Mouse (Mus musculus): ENCODE measurements around the gene Hspg2. TPM values are rescaled to one million over a fixed set of nuclear protein-coding genes. Genes with fewer than 3 reads are reported as not detected.
A peak's percentile ranks its signal among the peaks of the same experiment; 100 is the strongest.

Gene Hspg2
- polyA plus RNA-seq, 1 experiment: 147 TPM

- peak overlapping the region; percentile 16; the same call in 1 of the 2 replicates for H3K4me3 ChIP-seq (ENCODE audit: low read depth, low read length)
- no peaks in the 10 kb centered on the region for H3K36me3 ChIP-seq (ENCODE audit: control insufficient read depth, insufficient read depth, low read length, poor library complexity, severe bottlenecking)
- TF ChIP-seq POLR2A (IDR thresholded peaks at IDR 0.05; ENCODE audit: insufficient read depth, low read length): no peak
- TF ChIP-seq EP300 (IDR thresholded peaks at IDR 0.05; ENCODE audit: insufficient read depth, low read depth, low read length): peak; percentile 94
- H3K9ac ChIP-seq (ENCODE audit: low read depth, poor library complexity, severe bottlenecking): 0 out of 2 replicates have a peak overlapping the region, but pooled peaks have one; percentile 7
- H3K9me3 ChIP-seq (replicated peaks; ENCODE audit: control insufficient read depth, insufficient read depth, low read length, poor library complexity, severe bottlenecking): no peaks in the 10 kb centered on the region
- peak overlapping the region; percentile 74 for H3K27ac ChIP-seq (ENCODE audit: insufficient read depth, low read length)
- no peaks in the 10 kb centered on the region for H3K27me3 ChIP-seq (ENCODE audit: control insufficient read depth, insufficient read depth, low read length, poor library complexity, severe bottlenecking)
- peaks cover 23% of the 10 kb centered on the region for H3K4me1 ChIP-seq (ENCODE audit: control insufficient read depth, insufficient read depth, low read length)
These were observed 11.2 kb downstream of the Hspg2 start for GRCm38 (mm10) chr4:137479757-137480156.

GRCm38 (mm10) chr4:137480191-137480992 is 11.8 kb downstream of the Hspg2 start:
- Histone ChIP-seq H3K27ac (ENCODE audit: insufficient read depth, low read length) (peak overlapping the region; percentile 74), H3K36me3 (ENCODE audit: control insufficient read depth, insufficient read depth, low read length, poor library complexity, severe bottlenecking) (no peaks in the 10 kb centered on the region), H3K27me3 (ENCODE audit: control insufficient read depth, insufficient read depth, low read length, poor library complexity, severe bottlenecking) (no peaks in the 10 kb centered on the region), H3K9me3 (replicated peaks; ENCODE audit: control insufficient read depth, insufficient read depth, low read length, poor library complexity, severe bottlenecking) (no peaks in the 10 kb centered on the region), H3K4me3 (ENCODE audit: low read depth, low read length) (peak overlapping the region; percentile 16), H3K4me1 (ENCODE audit: control insufficient read depth, insufficient read depth, low read length) (peaks cover 24% of the 10 kb centered on the region), H3K9ac (ENCODE audit: low read depth, poor library complexity, severe bottlenecking) (peak overlapping the region; percentile 4; the same call in 1 of the 2 replicates)
- TF ChIP-seq EP300 (IDR thresholded peaks at IDR 0.05; ENCODE audit: insufficient read depth, low read depth, low read length): peak; percentile 91
- no peak for TF ChIP-seq CTCF (IDR thresholded peaks at IDR 0.05; ENCODE audit: low read depth, low read length)
- TF ChIP-seq POLR2A (IDR thresholded peaks at IDR 0.05; ENCODE audit: insufficient read depth, low read length): no peak

- Histone ChIP-seq H3K4me1 (ENCODE audit: control insufficient read depth, insufficient read depth, low read length) (peaks cover 25% of the 10 kb centered on the region), H3K9ac (ENCODE audit: low read depth, poor library complexity, severe bottlenecking) (peak overlapping the region; percentile 4; the same call in 1 of the 2 replicates), H3K9me3 (replicated peaks; ENCODE audit: control insufficient read depth, insufficient read depth, low read length, poor library complexity, severe bottlenecking) (no peaks in the 10 kb centered on the region), H3K27me3 (ENCODE audit: control insufficient read depth, insufficient read depth, low read length, poor library complexity, severe bottlenecking) (no peaks in the 10 kb centered on the region), H3K36me3 (ENCODE audit: control insufficient read depth, insufficient read depth, low read length, poor library complexity, severe bottlenecking) (no peaks in the 10 kb centered on the region), H3K4me3 (ENCODE audit: low read depth, low read length) (no peak overlapping the region), H3K27ac (ENCODE audit: insufficient read depth, low read length) (peak overlapping the region; percentile 74)
- TF ChIP-seq POLR2A (IDR thresholded peaks at IDR 0.05; ENCODE audit: insufficient read depth, low read length): no peak
- no peak for TF ChIP-seq EP300 (IDR thresholded peaks at IDR 0.05; ENCODE audit: insufficient read depth, low read depth, low read length)
- TF ChIP-seq CTCF (IDR thresholded peaks at IDR 0.05; ENCODE audit: low read depth, low read length): no peak
These were observed 12.4 kb downstream of the Hspg2 start for GRCm38 (mm10) chr4:137480993-137481340.

- H3K36me3 ChIP-seq (ENCODE audit: control insufficient read depth, insufficient read depth, low read length, poor library complexity, severe bottlenecking): no peaks in the 10 kb centered on the region
- no peaks in the 10 kb centered on the region for H3K27me3 ChIP-seq (ENCODE audit: control insufficient read depth, insufficient read depth, low read length, poor library complexity, severe bottlenecking)
- TF ChIP-seq EP300 (IDR thresholded peaks at IDR 0.05; ENCODE audit: insufficient read depth, low read depth, low read length) (0 out of 2 replicates have a peak, but pooled peaks have one; percentile 5), CTCF (IDR thresholded peaks at IDR 0.05; ENCODE audit: low read depth, low read length) (no peak)
- H3K9ac ChIP-seq (ENCODE audit: low read depth, poor library complexity, severe bottlenecking): peak overlapping the region; percentile 22; the same call in 1 of the 2 replicates
- H3K27ac ChIP-seq (ENCODE audit: insufficient read depth, low read length): no peak overlapping the region
- peaks cover 25% of the 10 kb centered on the region for H3K4me1 ChIP-seq (ENCODE audit: control insufficient read depth, insufficient read depth, low read length)
- no peaks in the 10 kb centered on the region for H3K9me3 ChIP-seq (replicated peaks; ENCODE audit: control insufficient read depth, insufficient read depth, low read length, poor library complexity, severe bottlenecking)
- no peak overlapping the region for H3K4me3 ChIP-seq (ENCODE audit: low read depth, low read length)
These were observed 12.9 kb downstream of the Hspg2 start for GRCm38 (mm10) chr4:137481381-137482030.

- Histone ChIP-seq H3K4me1 (ENCODE audit: control insufficient read depth, insufficient read depth, low read length) (peaks cover 28% of the 10 kb centered on the region), H3K27ac (ENCODE audit: insufficient read depth, low read length) (no peak overlapping the region)
These were observed 15.3 kb downstream of the Hspg2 start for GRCm38 (mm10) chr4:137483871-137484270.

GRCm38 (mm10) chr4:137484586-137484985 is 16.0 kb downstream of the Hspg2 start:
- no peak overlapping the region for H3K9ac ChIP-seq (ENCODE audit: low read depth, poor library complexity, severe bottlenecking)
- H3K36me3 ChIP-seq (ENCODE audit: control insufficient read depth, insufficient read depth, low read length, poor library complexity, severe bottlenecking): no peaks in the 10 kb centered on the region
- TF ChIP-seq POLR2A (IDR thresholded peaks at IDR 0.05; ENCODE audit: insufficient read depth, low read length) (no peak), CTCF (IDR thresholded peaks at IDR 0.05; ENCODE audit: low read depth, low read length) (no peak), EP300 (IDR thresholded peaks at IDR 0.05; ENCODE audit: insufficient read depth, low read depth, low read length) (no peak)
- no peaks in the 10 kb centered on the region for H3K9me3 ChIP-seq (replicated peaks; ENCODE audit: control insufficient read depth, insufficient read depth, low read length, poor library complexity, severe bottlenecking)
- no peak overlapping the region for H3K27ac ChIP-seq (ENCODE audit: insufficient read depth, low read length)
- peaks cover 29% of the 10 kb centered on the region for H3K4me1 ChIP-seq (ENCODE audit: control insufficient read depth, insufficient read depth, low read length)
- H3K4me3 ChIP-seq (ENCODE audit: low read depth, low read length): no peak overlapping the region
- H3K27me3 ChIP-seq (ENCODE audit: control insufficient read depth, insufficient read depth, low read length, poor library complexity, severe bottlenecking): no peaks in the 10 kb centered on the region

More at GRCm38 (mm10) chr4:137483871-137484270, 15.3 kb downstream of the Hspg2 start:
- Histone ChIP-seq H3K36me3 (ENCODE audit: control insufficient read depth, insufficient read depth, low read length, poor library complexity, severe bottlenecking) (no peaks in the 10 kb centered on the region), H3K27me3 (ENCODE audit: control insufficient read depth, insufficient read depth, low read length, poor library complexity, severe bottlenecking) (no peaks in the 10 kb centered on the region), H3K9me3 (replicated peaks; ENCODE audit: control insufficient read depth, insufficient read depth, low read length, poor library complexity, severe bottlenecking) (no peaks in the 10 kb centered on the region), H3K4me3 (ENCODE audit: low read depth, low read length) (no peak overlapping the region), H3K9ac (ENCODE audit: low read depth, poor library complexity, severe bottlenecking) (no peak overlapping the region)
- TF ChIP-seq POLR2A (IDR thresholded peaks at IDR 0.05; ENCODE audit: insufficient read depth, low read length) (no peak), CTCF (IDR thresholded peaks at IDR 0.05; ENCODE audit: low read depth, low read length) (no peak), EP300 (IDR thresholded peaks at IDR 0.05; ENCODE audit: insufficient read depth, low read depth, low read length) (no peak)
